Mouse (Mus musculus) CH12.LX (cell line): ENCODE measurements around the gene Vmn1r43. TPM values are rescaled to one million over a fixed set of nuclear protein-coding genes. Genes with fewer than 3 reads are reported as not detected.

Experiments
- polyA plus RNA-seq: library from polyadenylated mRNA; unstranded; fragments of >175 nt; gene quantifications from 2 replicates; pipeline ENCODE4 v1.2.1, GENCODE M21; 2012; ENCODE audit warnings: low read depth; ENCODE audit not compliant: insufficient read length
- total RNA-seq, 2 experiments: library from RNA; depleted of rRNA; stranded (reverse); fragments of 300-350 nt in 1 of 2; fragments of >200 nt in 1 of 2; gene quantifications; 2 replicates each; pipeline ENCODE4 v1.2.3; 2012 to 2014

Gene Vmn1r43
- total and polyA plus RNA-seq, 3 experiments = 0.04 to 0.08 TPM; not detected in 1

Other genes with a start within 250 kb of the Vmn1r43 start
- gene Txnrd3, start 232.4 kb downstream of the Vmn1r43 start, total RNA-seq (2012; rRNA removed) = 6.1 and 6.7 TPM in 2 replicates
- gene Txnrd3, start 232.4 kb downstream of the Vmn1r43 start, total RNA-seq (2014; rRNA removed) = 7.9 and 8.6 TPM in 2 replicates
- gene Txnrd3, start 232.4 kb downstream of the Vmn1r43 start, polyA plus RNA-seq = 8.0 TPM in 2 replicates
- not detected in 2 replicates for gene Vmn1r40, start 168.9 kb downstream of the Vmn1r43 start, total RNA-seq (2012; rRNA removed)
- gene Vmn1r40, start 168.9 kb downstream of the Vmn1r43 start, total RNA-seq (2014; rRNA removed) = not detected in 2 replicates
- gene Vmn1r40, start 168.9 kb downstream of the Vmn1r43 start, polyA plus RNA-seq = not detected in 2 replicates
- gene Vmn1r41, start 135.6 kb downstream of the Vmn1r43 start, total RNA-seq (2012; rRNA removed) = not detected in 2 replicates
- gene Vmn1r41, start 135.6 kb downstream of the Vmn1r43 start, total RNA-seq (2014; rRNA removed) = not detected in 2 replicates
- not detected in 2 replicates for gene Vmn1r41, start 135.6 kb downstream of the Vmn1r43 start, polyA plus RNA-seq
- not detected in 2 replicates for gene Vmn1r42, start within 50 bp of the Vmn1r43 start, total RNA-seq (2012; rRNA removed)
- not detected in 2 replicates for gene Vmn1r42, start within 50 bp of the Vmn1r43 start, total RNA-seq (2014; rRNA removed)
- gene Vmn1r42, start within 50 bp of the Vmn1r43 start, polyA plus RNA-seq = not detected in 2 replicates
- not detected in 2 replicates for gene Vmn1r44, start 7.2 kb upstream of the Vmn1r43 start, total RNA-seq (2012; rRNA removed)
- gene Vmn1r44, start 7.2 kb upstream of the Vmn1r43 start, total RNA-seq (2014; rRNA removed) = not detected in 2 replicates
- gene Vmn1r44, start 7.2 kb upstream of the Vmn1r43 start, polyA plus RNA-seq = not detected in 2 replicates
- gene Vmn1r45, start 64.2 kb upstream of the Vmn1r43 start, total RNA-seq (2012; rRNA removed) = not detected in 2 replicates
- gene Vmn1r45, start 64.2 kb upstream of the Vmn1r43 start, total RNA-seq (2014; rRNA removed) = 0.07 TPM in 1 of 2 replicates, not detected in the other
- gene Vmn1r45, start 64.2 kb upstream of the Vmn1r43 start, polyA plus RNA-seq = not detected in 2 replicates
- gene Vmn1r46, start 92.9 kb upstream of the Vmn1r43 start, total RNA-seq (2012; rRNA removed) = not detected in 2 replicates
- gene Vmn1r46, start 92.9 kb upstream of the Vmn1r43 start, total RNA-seq (2014; rRNA removed) = not detected in 2 replicates
- gene Vmn1r46, start 92.9 kb upstream of the Vmn1r43 start, polyA plus RNA-seq = not detected in 2 replicates
- gene Vmn1r47, start 139.7 kb upstream of the Vmn1r43 start, total RNA-seq (2012; rRNA removed) = not detected in 2 replicates
- gene Vmn1r47, start 139.7 kb upstream of the Vmn1r43 start, total RNA-seq (2014; rRNA removed) = not detected in 2 replicates
- not detected in 2 replicates for gene Vmn1r47, start 139.7 kb upstream of the Vmn1r43 start, polyA plus RNA-seq
- not detected in 2 replicates for gene Vmn1r48, start 160.4 kb upstream of the Vmn1r43 start, total RNA-seq (2012; rRNA removed)
- not detected in 2 replicates for gene Vmn1r48, start 160.4 kb upstream of the Vmn1r43 start, total RNA-seq (2014; rRNA removed)
- gene Vmn1r48, start 160.4 kb upstream of the Vmn1r43 start, polyA plus RNA-seq = not detected in 2 replicates
- gene Vmn1r49, start 202.1 kb upstream of the Vmn1r43 start, total RNA-seq (2012; rRNA removed) = not detected in 2 replicates
- not detected in 2 replicates for gene Vmn1r49, start 202.1 kb upstream of the Vmn1r43 start, total RNA-seq (2014; rRNA removed)
- gene Vmn1r49, start 202.1 kb upstream of the Vmn1r43 start, polyA plus RNA-seq = not detected in 2 replicates
- not detected in 2 replicates for gene Vmn1r50, start 225.0 kb upstream of the Vmn1r43 start, total RNA-seq (2012; rRNA removed)
- not detected in 2 replicates for gene Vmn1r50, start 225.0 kb upstream of the Vmn1r43 start, total RNA-seq (2014; rRNA removed)
- not detected in 2 replicates for gene Vmn1r50, start 225.0 kb upstream of the Vmn1r43 start, polyA plus RNA-seq
- not detected in 2 replicates for gene Vmn1r51, start 246.2 kb upstream of the Vmn1r43 start, total RNA-seq (2012; rRNA removed)
- gene Vmn1r51, start 246.2 kb upstream of the Vmn1r43 start, total RNA-seq (2014; rRNA removed) = not detected in 2 replicates
- not detected in 2 replicates for gene Vmn1r51, start 246.2 kb upstream of the Vmn1r43 start, polyA plus RNA-seq